In the genomic region with DNA sequence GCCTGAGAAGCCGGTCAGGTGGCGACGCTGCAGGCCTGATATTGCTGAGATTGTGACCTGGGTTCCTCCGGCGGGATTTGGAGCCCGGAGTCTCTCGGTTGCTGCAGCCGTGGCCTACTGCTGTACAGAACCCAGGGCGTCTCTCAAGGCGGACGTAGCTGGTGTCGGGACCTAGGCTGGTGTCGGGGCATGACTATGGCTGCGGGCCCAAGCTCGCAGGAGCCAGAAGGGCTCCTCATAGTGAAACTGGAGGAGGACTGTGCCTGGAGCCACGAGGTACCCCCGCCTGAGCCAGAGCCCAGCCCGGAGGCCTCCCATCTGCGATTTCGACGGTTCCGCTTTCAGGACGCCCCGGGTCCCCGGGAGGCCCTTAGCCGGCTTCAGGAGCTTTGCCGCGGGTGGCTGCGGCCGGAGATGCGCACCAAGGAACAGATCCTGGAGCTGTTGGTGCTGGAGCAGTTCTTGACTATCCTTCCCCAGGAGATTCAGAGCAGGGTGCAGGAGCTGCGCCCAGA, we compare ENCODE assay signal across 7 mouse cellular contexts. TPM values are rescaled to one million over a fixed set of nuclear protein-coding genes. Genes with fewer than 3 reads are reported as not detected.
DNase-seq lines count a peak whose midpoint lies in the region; ATAC-seq lines count a peak whose summit lies in the region.

No protein-coding gene starts in this region.

- H3K27ac ChIP-seq in embryonic facial prominence, embryonic 15.5 days (replicated peaks), result peak overlapping the region; percentile 88
- peak overlapping the region; percentile 90 for H3K27ac ChIP-seq in hindbrain, embryonic 10.5 days
- peak overlapping the region; percentile 82 for H3K27ac ChIP-seq in stomach, embryonic 16.5 days (ENCODE audit: low read length)

- H3K4me1 ChIP-seq in embryonic facial prominence, embryonic 15.5 days, result peaks cover 13% of the 10 kb centered on the region
- peaks cover 27% of the 10 kb centered on the region for H3K4me1 ChIP-seq in hindbrain, embryonic 10.5 days (replicated peaks)
- H3K4me1 ChIP-seq in stomach, embryonic 16.5 days (ENCODE audit: control insufficient read depth, insufficient read depth, low read length), result peaks cover 20% of the 10 kb centered on the region

- H3K9me3 ChIP-seq in embryonic facial prominence, embryonic 15.5 days (replicated peaks), result peaks cover 17% of the 10 kb centered on the region
- H3K9me3 ChIP-seq in hindbrain, embryonic 10.5 days, result peaks cover 21% of the 10 kb centered on the region
- H3K9me3 ChIP-seq in stomach, embryonic 16.5 days (replicated peaks; ENCODE audit: control insufficient read depth, low read length), result peaks cover 14% of the 10 kb centered on the region

- H3K4me3 ChIP-seq in embryonic facial prominence, embryonic 15.5 days (replicated peaks), result peak overlapping the region; percentile 92
- H3K4me3 ChIP-seq in hindbrain, embryonic 10.5 days, result peak overlapping the region; percentile 93
- peak overlapping the region; percentile 96 for H3K4me3 ChIP-seq in stomach, embryonic 16.5 days (replicated peaks; ENCODE audit: low read length)

- ATAC-seq in embryonic facial prominence, embryonic 15.5 days (ENCODE audit: insufficient number of reproducible peaks, low FRiP score, low TSS enrichment, low read depth), result no peak
- ATAC-seq in stomach, embryonic 16.5 days (ENCODE audit: insufficient read depth, low FRiP score), result no peak

- peak overlapping the region; percentile 91 for H3K4me2 ChIP-seq in embryonic facial prominence, embryonic 15.5 days (replicated peaks)
- H3K4me2 ChIP-seq in stomach, embryonic 16.5 days (ENCODE audit: low read depth, low read length), result peak overlapping the region; percentile 84

- peak overlapping the region; percentile 88 for H3K9ac ChIP-seq in embryonic facial prominence, embryonic 15.5 days
- peak overlapping the region; percentile 94 for H3K9ac ChIP-seq in stomach, embryonic 16.5 days (ENCODE audit: low read length)

- H3K27me3 ChIP-seq in embryonic facial prominence, embryonic 15.5 days, result no peaks in the 10 kb centered on the region
- H3K27me3 ChIP-seq in hindbrain, embryonic 10.5 days (ENCODE audit: insufficient read depth, poor library complexity, severe bottlenecking), result no peaks in the 10 kb centered on the region
- H3K27me3 ChIP-seq in stomach, embryonic 16.5 days (ENCODE audit: control insufficient read depth, insufficient read depth, low read length), result no peaks in the 10 kb centered on the region

- DNase-seq in right cerebral cortex, postnatal 4 days, result peak; percentile 36
- no peak for DNase-seq in right cerebral cortex, postnatal 25 days
- DNase-seq in hindbrain, embryonic 10.5 days (ENCODE audit: low spot score), result no peak
- DNase-seq in lung, postnatal 10 days, result peak; percentile 33
- no peak for DNase-seq in frontal cortex, postnatal 10 days (ENCODE audit: low spot score in 2 of 2)

- WGBS in embryonic facial prominence, embryonic 15.5 days, result under 1% methylated on average over 32 of the region's 32 CpGs
- WGBS in hindbrain, embryonic 10.5 days, result under 1% methylated on average over 32 of the region's 32 CpGs
- WGBS in stomach, embryonic 16.5 days, result 0% methylated on average over 32 of the region's 32 CpGs

- peaks cover 34% of the 10 kb centered on the region for H3K36me3 ChIP-seq in embryonic facial prominence, embryonic 15.5 days
- peaks cover 38% of the 10 kb centered on the region for H3K36me3 ChIP-seq in hindbrain, embryonic 10.5 days
- H3K36me3 ChIP-seq in stomach, embryonic 16.5 days (ENCODE audit: control insufficient read depth, insufficient read depth, low read length), result peaks cover 32% of the 10 kb centered on the region

RNA-seq across cellular contexts. Expression of gene Zfp263, which starts 0.3 kb away (rescaled TPM):
- 44.9 and 53.9 TPM in 2 replicates for polyA plus RNA-seq in embryonic facial prominence, embryonic 15.5 days (2015; fragmentation: Nextera tagmentation; extraction: Ambion mirVana)
- 45.9 and 50.3 TPM in 2 replicates for polyA plus RNA-seq in hindbrain, embryonic 10.5 days (2016; fragmentation: Nextera tagmentation; extraction: Ambion mirVana)
- 44.6 and 45.4 TPM in 2 replicates for polyA plus RNA-seq in stomach, embryonic 16.5 days (2015; fragmentation: Nextera tagmentation; extraction: Ambion mirVana)

RNA-seq across cellular contexts. Expression of gene Mefv, which starts 26.3 kb away (rescaled TPM):
- polyA plus RNA-seq in embryonic facial prominence, embryonic 15.5 days (2015; fragmentation: Nextera tagmentation; extraction: Ambion mirVana), result 0.08 and 0.17 TPM in 2 replicates
- not detected in 2 replicates for polyA plus RNA-seq in hindbrain, embryonic 10.5 days (2016; fragmentation: Nextera tagmentation; extraction: Ambion mirVana)
- 0.18 and 0.20 TPM in 2 replicates for polyA plus RNA-seq in stomach, embryonic 16.5 days (2015; fragmentation: Nextera tagmentation; extraction: Ambion mirVana)

Comparison
In these comparisons a context has a peak if more than half of its experiments do, and no peak if none do; other contexts are left out.
1. DNase-seq: peak in right cerebral cortex, postnatal 4 days (single experiment) and lung, postnatal 10 days (single experiment); none in right cerebral cortex, postnatal 25 days (single experiment), hindbrain, embryonic 10.5 days (single experiment) and frontal cortex, postnatal 10 days (0 of 2).
2. Peak in every context shown above with its lines, with median percentiles within 50 percentile points of each other: H3K27ac ChIP-seq and H3K4me3 ChIP-seq.